Mouse (Mus musculus): ENCODE measurements around the gene Tns3. TPM values are rescaled to one million over a fixed set of nuclear protein-coding genes. Genes with fewer than 3 reads are reported as not detected.

Gene Tns3
- total RNA-seq, 2 experiments from 2014 or later: 33.5 to 34.4 TPM

DNA sequence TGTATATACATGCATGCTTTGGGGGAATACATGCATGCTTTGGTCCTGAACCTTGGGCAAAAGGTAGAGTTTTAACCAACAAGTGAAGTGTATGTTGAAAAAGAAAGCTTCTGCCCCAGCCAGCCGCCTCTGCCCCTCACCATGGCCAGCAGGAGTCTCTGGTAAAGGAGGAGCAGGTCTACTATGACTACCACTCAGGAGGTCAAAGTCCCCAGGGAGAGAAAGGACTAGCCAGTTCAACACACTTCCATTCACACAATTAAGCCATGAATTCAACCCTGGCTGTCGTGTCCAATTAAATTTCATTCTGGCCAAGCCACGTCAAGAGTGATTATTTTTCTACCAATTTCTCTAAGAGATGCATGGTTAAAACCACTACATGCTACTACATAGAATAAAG lies 81.2 kb downstream of the Tns3 start:
- DNase-seq (ENCODE audit: low spot score in 2 of 2): no peak

DNA sequence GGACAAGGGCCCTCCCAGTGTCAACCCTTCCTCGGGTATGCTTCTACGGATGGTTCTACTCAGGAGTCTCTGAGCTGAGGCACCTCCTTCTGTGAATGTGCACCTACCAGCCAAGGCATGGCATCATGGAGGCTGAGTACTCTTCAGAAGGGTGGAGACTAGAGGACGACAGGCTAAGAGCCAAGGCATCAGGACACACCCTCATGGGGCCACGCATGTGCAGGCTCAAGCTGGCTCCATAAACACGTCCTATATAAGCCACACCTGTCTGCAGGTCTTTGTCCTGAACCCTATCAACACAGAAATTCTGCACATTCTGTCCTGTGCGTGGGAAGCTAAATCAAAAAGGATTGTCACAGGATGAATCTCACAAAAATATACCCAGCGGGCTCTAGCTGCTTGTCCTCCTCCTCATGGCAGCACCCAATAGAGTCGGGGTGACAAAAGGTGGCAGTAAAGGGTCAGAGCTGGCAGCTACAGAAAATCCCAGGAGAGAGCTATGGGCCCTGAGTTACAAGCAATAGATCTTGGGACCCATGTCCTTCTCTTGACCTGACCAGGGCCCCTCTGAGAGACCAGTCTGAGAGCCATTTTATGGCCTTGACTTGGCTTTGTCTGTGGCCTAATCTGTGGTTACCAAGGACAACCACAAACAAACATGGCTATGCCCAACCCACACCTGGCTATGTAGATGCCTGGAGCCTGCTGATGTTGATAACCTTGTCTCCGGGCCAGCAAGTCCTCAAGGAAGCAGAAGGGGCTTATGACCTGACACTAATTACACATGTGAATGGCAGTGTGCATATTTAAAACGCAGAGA lies 82.0 kb downstream of the Tns3 start:
- DNase-seq (ENCODE audit: low spot score in 2 of 2): no peak

DNA sequence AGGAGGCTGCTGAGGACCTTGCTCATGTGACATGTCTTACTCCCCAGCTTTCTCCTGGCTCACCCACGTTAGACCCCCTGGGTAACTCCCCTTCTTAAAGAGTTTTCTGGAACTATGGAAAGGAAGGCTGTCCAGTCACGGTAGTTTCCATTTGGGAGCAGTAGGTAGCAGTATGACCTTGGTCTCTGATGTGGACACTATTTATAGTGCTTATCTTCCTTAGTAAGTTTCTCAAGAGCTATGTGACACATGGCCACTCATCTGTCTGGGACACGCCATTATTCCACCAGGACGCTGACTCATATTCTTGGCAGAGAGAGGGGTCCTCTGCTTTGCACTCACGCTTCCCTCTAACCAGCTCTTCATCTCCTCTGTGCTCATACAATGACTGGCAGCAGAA lies 84.5 kb downstream of the Tns3 start:
- DNase-seq (ENCODE audit: low spot score in 2 of 2): no peak

DNA sequence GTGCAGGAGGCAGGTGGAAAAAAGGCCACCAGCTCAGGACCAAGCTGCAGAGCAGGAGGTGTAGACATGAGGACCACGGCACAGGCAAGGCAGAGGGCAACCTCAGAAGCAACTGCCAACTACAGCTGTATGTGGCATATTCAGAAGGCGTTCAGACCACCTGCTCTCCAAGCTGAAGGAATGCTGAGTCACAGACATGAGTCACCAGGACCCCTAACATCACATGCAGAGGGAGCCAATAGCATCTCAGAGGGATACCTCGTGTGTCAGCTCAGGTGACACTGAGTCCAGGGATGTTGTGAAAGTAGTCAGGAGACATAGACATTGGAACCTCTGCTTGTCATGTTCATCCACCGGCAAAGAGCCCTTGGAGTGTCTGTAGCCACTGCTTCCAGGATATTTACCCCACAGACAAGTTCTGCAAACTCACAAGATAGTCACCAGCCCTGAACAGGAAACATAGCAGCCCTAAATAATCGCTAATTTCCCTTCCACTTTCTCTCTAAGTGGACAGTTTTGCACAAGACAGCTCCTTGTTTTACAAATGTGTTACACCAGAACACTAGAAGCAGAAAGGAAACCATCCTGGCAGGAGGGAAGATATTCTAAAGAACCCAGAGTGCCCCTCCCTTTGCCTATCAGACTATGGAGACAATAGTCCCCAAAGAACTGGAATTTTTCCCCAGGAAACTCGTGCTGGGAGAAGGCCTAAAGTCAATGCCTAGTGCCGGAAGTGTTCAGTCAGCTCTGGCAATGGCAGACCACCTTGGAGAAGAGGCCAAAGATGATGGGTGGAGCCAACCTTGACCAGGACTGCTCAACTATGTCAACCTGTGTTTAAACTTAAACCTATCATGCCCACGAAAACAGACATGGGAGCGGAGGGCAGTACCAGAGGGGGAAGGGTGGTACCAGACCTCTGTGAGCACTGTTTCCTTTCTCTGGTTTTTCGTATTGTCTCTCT lies 88.8 kb downstream of the Tns3 start:
- no peak for DNase-seq (ENCODE audit: low spot score in 2 of 2)

DNA sequence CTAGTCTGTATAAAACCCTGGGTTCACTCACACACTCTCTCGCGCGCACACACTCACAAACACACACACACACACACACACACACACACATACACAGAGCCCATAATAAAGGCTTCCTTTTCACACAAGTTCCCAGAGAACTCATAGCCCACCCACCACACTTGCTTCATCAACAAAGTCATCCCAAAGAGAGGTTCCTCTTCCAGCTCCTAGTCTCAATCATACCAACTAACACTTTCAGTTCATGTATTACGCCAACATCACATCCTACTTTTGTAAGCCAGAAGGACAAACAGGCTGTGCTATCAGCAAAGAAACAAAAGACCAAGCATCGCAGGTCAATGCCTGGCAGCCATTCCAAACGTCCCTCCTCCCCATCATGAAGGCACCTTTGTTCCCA lies 89.8 kb downstream of the Tns3 start:
- no peak for DNase-seq (ENCODE audit: low spot score in 2 of 2)

DNA sequence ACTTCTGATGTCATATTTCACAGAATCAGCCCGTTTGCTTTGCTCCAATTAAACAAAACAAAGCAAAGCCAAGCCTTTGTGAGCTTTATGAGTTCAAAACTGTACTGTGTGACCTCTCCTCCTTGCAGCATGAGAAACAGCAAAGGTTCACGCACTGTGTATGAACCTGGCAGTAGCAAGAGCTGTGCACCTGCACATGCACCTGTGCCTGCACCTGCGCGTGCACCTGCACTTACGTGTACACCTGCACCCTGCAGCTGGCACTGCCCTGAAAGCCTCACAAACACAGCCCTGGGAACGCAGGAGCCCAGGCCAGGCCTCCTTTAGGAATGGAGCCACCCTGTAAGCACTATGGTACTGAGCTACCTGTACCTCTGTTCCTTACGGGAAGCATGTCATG lies 91.6 kb downstream of the Tns3 start:
- no peak for DNase-seq (ENCODE audit: low spot score in 2 of 2)

DNA sequence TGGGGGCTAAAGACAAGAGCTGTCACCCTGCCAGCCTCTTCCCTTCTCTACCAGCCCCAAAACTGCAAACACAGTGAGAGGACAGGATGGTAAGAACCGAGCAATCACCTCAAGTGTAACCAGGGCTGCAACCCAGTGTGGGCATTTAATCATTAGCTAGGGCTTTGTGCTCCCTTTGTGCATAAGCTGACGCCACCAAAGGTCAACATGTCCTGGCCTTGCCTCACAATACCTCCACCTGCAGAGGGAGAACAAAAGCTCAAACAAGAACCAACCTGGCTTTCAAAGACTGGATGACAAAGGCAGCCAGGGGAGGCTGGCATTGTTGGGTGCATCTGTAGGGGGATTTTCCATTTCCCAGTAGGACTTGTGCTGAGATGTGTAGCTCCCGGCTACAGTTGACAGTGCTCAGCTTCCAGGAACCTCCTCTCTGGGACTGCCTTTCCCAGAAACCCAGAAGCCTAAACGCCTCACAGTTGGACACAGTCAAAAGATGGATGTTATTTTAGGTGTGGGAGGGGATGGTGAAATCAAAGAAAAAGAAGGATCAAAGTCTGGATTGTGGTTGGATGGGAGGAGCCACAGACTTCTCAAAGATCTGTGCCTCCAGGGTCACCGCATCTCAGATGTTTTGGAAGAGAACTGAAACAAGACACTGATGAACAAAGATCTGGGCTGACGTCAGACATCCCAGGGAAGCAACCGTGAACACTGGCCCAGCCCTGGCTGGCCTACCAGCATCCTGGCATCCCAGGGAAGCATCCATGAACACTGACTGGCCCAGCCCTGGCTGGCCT lies 94.9 kb downstream of the Tns3 start:
- no peak for DNase-seq (ENCODE audit: low spot score in 2 of 2)

DNA sequence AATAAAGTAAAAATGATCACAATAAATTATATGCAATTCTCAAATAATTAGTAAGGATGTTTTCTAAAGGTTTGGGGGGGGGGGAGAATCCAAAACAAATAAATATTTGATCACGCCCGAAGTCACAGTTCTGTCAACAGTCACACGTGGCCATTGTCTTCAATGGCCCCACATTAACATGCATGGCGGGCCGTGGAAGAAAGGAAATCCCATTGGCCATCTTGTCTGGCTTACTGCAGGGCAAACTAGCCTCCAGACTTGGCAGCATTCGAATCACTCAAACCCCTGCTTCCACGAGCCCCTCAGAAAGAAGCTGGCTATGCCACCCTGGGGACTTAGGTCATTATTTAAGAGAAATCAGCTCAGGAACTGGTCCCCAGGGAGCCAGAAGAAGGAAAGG lies 95.5 kb downstream of the Tns3 start:
- no peak for DNase-seq (ENCODE audit: low spot score in 2 of 2)

DNA sequence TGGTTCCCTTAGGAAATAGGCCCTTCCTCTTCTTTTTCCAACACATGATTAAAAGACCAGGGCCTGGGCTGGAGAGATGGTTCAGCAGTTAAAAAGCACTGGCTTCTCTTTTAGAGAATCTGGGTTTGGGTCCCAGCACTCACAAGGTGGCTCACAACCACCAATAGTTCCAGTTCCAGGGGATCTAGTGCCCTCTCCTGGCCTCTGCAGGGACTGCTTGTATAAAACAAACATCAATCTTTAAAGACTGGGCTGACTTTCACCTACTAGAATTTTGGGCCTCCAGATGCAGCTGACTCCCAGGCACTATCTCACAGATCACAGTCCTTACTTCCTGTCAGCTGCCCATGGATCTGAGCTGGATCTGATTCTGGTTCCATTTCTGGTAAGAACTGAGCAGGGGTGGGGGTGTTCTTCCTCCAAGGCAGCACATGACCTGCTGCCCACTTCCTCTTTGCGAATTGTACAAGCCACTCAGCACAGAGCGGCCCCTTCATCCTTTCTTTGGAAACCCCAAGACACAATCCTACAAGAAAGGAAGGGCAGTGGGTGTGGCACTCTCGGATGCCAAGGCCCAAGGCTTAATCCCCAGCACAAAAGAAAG lies 98.0 kb downstream of the Tns3 start:
- no peak for DNase-seq (ENCODE audit: low spot score in 2 of 2)

DNA sequence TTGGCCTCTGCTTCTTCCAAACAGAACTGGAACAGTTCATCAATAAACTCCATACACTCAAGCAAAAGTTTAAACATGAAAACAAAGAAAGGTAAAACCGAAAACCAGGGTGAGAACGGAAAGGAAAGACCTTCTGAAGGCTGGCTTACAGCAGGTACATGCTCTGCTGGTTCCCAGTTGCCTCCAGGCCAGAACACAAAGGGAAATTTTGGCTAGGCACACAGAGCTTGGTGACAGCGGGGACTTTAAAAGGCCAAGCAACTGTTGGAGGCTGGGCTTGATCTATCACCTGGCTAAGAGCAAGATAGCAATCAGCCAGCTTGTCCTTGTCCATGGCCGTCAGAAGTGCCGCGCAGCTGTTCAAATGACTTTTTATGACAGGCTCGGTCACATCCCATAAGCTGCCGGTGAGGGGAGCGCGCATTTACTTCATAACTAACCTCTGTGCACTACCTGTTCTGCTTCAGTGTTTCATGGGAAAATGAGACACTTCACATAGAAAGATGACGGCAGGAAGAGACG lies 105.5 kb downstream of the Tns3 start:
- no peak for DNase-seq (ENCODE audit: low spot score in 2 of 2)

DNA sequence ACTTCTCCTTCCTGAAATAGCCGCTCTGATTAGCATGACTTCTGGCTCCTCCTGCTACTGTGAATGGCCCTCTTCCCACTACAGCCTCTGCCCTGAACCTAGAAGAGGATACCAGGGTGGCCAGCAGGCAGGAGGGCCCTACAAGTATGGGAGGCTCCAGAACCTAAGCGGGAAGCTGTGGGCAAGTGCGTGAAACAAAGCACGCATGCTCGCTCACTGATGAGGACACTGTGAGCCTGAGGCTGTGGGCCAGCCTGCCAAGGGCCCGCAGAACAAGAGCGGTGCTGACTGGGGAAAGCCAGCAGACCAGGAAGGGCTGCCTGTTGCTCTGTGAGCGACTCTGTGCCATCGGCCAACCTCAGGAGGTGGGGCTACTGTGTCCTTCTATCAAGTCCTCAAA lies 106.1 kb downstream of the Tns3 start:
- DNase-seq (ENCODE audit: low spot score in 2 of 2): no peak

DNA sequence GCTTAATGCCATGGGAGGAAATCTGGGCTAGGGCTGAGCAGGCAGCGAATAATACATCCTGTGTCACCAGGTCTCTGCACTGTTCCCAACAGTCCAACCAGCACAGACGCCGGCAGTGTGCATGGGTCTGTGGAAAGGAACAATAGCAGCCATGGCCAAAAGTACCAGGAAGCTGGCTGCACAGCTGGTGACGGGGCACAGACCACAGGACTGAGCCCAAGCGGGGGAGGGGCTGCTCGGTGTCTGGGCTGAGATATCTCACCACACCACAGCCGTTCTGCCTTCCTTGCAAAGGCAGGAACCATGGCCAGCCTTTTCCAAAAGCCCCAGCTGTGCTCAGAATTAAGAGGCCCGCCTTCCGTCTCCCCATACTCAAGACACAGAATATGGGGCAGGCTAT lies 107.3 kb downstream of the Tns3 start:
- peak; percentile 5 to 12 for DNase-seq (ENCODE audit: low spot score in 2 of 2)

DNA sequence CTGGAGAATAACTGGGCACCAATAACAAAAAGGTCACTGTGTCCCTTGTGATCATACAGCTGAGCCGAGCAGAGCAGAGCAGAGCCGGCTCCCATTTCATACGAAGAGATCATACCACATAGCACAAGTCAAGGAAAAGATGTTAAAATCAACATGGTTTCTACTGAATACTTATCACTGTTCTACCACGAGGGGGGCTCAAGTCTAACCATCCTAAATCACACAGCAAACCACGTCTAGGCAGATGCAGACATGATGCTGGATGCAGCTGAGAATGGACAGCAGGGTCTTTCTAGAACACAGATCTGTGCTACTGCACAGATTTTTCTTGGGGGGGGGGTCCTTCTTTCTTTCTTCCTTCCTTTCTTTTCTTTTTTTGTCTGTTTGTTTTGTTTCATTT lies 112.6 kb downstream of the Tns3 start:
- no peak for DNase-seq (ENCODE audit: low spot score in 2 of 2)

DNA sequence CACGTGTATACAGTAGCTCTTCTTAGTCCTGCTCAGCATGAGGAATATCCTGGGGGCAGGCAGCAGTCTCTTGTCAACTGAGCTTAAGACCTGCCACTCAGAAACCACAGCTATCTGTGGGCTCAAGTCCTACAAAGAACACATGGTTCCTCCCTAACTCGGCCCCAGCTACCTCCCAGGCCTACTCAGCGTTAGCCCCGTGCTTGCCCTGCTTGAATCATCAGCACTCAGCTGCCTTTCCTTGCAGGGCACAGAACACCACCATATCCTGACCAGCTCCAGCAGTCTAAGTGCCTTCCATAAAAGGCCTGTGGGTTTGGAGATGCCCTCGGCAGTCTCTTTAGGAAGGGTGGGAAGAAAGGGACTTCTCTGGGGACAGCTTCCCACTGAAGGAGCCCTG lies 116.7 kb downstream of the Tns3 start:
- no peak for DNase-seq (ENCODE audit: low spot score in 2 of 2)

DNA sequence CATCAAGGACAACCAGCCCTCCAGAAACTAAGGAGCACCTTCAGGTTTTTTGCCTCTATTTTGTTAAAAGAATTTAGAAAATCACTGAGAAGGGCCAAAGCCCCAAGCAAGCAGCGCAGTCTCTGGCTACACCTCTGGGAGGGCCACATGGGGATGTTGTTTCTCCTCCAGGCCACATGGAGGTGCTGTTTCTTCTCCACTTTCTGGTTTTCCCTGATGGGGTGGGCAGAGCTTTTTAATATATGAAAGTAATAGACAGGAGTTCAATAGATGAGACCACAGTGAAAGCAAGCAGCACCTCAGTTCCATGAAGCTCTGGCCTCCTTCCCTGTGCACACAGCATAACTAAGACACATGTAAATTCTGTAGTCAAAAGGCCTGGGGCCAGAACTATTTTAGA lies 118.5 kb downstream of the Tns3 start:
- DNase-seq (ENCODE audit: low spot score in 2 of 2): no peak

DNA sequence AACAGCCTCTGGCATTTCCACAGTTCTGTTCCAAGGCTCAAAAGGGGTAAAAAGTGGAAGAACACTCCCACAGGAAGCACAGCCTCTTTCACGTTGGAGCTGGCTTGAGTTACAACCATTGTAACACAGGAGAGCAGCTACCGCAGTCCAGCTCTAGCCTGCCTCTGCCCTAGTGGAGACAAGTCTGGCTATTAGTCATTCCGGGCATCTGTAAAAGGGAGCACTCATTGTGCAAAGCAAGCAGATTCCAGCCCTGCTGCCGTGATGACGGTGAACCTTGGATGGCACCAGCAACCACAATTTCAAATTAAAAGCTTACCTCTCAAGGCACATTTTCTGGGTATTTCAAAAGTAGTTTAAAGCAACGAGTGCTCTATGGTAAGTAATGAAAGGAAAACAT lies 120.0 kb downstream of the Tns3 start:
- DNase-seq (ENCODE audit: low spot score in 2 of 2): no peak

DNA sequence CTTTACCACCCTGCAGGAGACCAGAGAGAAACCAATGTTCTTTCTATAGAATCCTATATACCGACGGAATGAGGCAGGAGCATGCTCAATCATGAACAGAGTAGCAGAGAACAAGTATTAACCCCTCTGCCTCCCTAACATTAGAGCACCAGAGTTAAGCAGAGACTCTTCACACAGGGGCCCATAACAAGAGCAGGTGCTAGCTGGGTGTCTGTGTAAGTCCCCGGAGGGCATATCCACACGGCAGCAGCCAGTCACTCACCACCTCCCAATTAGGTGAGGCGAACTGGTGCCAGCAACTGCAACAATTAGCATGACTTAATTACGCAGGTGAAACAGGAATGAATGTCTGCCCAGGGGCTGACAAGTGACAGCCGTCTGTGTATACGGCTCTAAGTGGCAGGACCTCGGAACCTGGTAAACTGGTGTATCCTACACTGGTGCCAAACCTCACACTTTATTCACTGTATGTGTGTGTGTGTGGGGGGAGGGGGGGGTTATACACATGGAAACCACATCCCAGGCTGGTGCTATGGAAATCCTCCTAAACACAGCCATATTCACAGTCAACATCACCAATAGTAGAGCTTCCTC lies 123.0 kb downstream of the Tns3 start:
- DNase-seq (ENCODE audit: low spot score in 2 of 2): no peak

DNA sequence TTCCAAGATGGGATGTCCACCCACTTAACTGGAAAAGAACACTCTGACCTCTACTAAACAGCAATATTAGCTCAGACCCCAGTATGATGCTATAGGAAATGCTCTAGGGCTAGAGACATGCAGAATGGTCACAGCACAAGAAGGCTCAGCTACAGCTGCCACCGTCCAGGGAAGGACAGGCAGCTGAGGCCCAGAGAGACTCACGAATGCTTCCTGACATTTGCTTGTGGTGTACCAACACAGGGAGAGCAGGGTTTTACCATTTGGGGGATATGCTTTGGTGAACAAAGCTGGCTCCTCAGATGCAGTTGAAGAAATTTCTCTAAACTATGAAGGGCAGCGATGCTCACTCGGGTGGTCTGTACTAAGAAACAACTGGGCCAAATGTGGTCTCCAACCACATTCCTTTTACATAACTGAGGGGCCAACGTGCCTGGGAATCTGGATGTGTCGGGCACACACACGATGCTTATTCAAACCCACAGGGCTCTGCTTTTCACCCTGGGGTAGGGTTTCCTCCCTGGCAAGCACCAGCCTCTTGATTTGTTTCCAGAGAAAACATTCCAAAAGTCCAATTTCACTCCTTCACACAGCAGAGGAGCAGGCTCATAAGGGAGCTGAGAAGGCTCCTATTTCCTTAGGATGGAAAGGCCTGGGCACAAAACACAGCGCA lies 124.6 kb downstream of the Tns3 start:
- DNase-seq (ENCODE audit: low spot score in 2 of 2): no peak

DNA sequence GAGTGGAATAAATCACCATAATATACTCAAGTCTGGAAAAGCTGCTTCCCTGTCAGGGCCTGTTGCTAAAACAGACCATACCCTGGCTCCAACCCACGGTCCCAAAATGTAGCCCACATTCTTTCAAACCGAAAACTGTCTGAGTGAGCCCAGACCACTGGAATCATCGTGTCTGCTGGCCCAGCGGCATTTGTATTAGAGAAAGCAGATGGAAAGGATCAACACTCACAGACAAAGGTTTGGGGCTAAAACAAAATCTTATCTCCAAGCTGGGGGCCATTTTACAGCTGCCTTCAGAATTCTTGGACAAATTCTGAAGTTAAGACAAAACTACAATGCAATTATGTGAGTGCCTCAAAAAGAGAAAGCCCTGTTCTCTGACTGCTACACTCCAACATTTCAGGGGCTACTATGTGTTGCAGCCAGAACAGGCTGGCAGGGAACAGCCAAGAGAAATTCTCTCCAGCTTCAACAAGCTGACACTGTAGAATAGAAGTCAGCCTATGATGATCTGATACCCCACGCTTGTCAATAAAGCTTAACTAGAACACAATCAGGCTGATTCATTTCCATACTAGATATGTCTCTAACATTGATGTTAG lies 127.2 kb downstream of the Tns3 start:
- DNase-seq (ENCODE audit: low spot score in 2 of 2): no peak
